8 mouse cellular contexts compared by ENCODE assay signal in the genomic region with DNA sequence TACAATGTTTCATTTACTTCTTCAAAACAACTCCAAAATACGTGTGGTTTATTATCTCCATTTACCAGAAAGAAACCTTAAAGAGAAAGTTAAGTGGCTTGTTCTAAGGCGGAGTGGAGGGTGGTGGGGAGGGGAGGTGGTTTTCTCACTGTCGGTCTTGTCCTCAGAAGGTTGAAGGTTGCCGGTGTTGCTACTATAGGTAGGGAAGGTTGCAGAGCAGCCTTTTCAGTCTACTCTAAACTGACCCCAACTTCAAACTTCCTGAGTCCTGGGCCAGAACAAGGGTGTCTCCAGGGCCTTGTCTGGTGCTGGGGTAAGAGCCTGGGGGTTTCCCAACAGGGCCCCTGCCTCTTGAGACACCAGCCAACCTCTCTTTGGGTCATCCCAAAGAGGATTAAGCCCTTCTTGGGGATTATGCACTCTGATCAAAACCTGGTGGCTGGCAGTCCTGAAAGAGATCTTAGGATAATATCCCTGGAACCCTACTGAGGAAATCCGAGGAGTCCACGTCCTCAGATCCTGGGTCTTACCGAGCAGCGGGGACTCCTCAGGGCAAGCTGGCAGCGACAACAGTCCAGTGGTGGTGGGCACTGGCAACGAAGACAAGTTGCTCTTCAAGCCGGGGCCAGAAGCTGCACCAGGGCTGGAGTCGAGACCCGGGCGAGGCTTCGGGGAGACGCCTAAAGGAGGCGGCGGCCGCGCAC. TPM values are rescaled to one million over a fixed set of nuclear protein-coding genes. Genes with fewer than 3 reads are reported as not detected.
DNase-seq lines count a peak whose midpoint lies in the region; ATAC-seq lines count a peak whose summit lies in the region.

No protein-coding gene starts in this region.

- H3K4me1 ChIP-seq in hindbrain, embryonic 11.5 days (replicated peaks; ENCODE audit: control insufficient read depth, insufficient read depth, low read length), result peaks cover 3% of the 10 kb centered on the region; the same call in 1 of the 2 replicates
- peaks cover 61% of the 10 kb centered on the region for H3K4me1 ChIP-seq in liver, embryonic 15.5 days (replicated peaks)
- peaks cover 28% of the 10 kb centered on the region for H3K4me1 ChIP-seq in stomach, embryonic 14.5 days (ENCODE audit: control insufficient read depth, insufficient read depth, low read length)

- peak overlapping the region; percentile 76 for H3K4me3 ChIP-seq in hindbrain, embryonic 11.5 days (ENCODE audit: low read depth, low read length)
- peak overlapping the region; percentile 90 for H3K4me3 ChIP-seq in liver, embryonic 15.5 days (replicated peaks)
- peak overlapping the region; percentile 87 for H3K4me3 ChIP-seq in stomach, embryonic 14.5 days (ENCODE audit: low read depth, low read length)

- H3K27me3 ChIP-seq in hindbrain, embryonic 11.5 days (ENCODE audit: control insufficient read depth, insufficient read depth, low read length), result no peaks in the 10 kb centered on the region
- H3K27me3 ChIP-seq in liver, embryonic 15.5 days, result no peaks in the 10 kb centered on the region
- no peaks in the 10 kb centered on the region for H3K27me3 ChIP-seq in stomach, embryonic 14.5 days (ENCODE audit: control insufficient read depth, insufficient read depth, low read length)

- no peaks in the 10 kb centered on the region for H3K36me3 ChIP-seq in hindbrain, embryonic 11.5 days (ENCODE audit: control insufficient read depth, insufficient read depth, low read length)
- H3K36me3 ChIP-seq in liver, embryonic 15.5 days (replicated peaks), result no peaks in the 10 kb centered on the region
- no peaks in the 10 kb centered on the region for H3K36me3 ChIP-seq in stomach, embryonic 14.5 days (ENCODE audit: control insufficient read depth, insufficient read depth, low read length)

- H3K9me3 ChIP-seq in hindbrain, embryonic 11.5 days (ENCODE audit: control insufficient read depth, low read length), result no peaks in the 10 kb centered on the region
- no peaks in the 10 kb centered on the region for H3K9me3 ChIP-seq in liver, embryonic 15.5 days (replicated peaks)
- H3K9me3 ChIP-seq in stomach, embryonic 14.5 days (ENCODE audit: control insufficient read depth, low read depth, low read length), result no peaks in the 10 kb centered on the region

- WGBS in hindbrain, embryonic 11.5 days, result 1% methylated on average over 15 of the region's 20 CpGs
- under 1% methylated on average over 20 of the region's 20 CpGs for WGBS in liver, embryonic 15.5 days (ENCODE audit: insufficient replicate concordance)
- under 1% methylated on average over 20 of the region's 20 CpGs for WGBS in stomach, embryonic 14.5 days

- ATAC-seq in CD4-positive, CD25-positive, alpha-beta regulatory T cell, adult 4 months, result no peak
- no peak for ATAC-seq in hindbrain, embryonic 11.5 days (ENCODE audit: low FRiP score)
- ATAC-seq in liver, embryonic 15.5 days (ENCODE audit: insufficient read depth), result no peak; the same call in 1 of the 2 replicates
- ATAC-seq in stomach, embryonic 14.5 days (ENCODE audit: insufficient number of reproducible peaks, insufficient read depth, low FRiP score, low read depth), result no peak

- H3K4me2 ChIP-seq in hindbrain, embryonic 11.5 days (replicated peaks; ENCODE audit: low read depth, low read length), result peak overlapping the region; percentile 94
- peak overlapping the region; percentile 94 for H3K4me2 ChIP-seq in liver, embryonic 15.5 days
- peak overlapping the region; percentile 90 for H3K4me2 ChIP-seq in stomach, embryonic 14.5 days (replicated peaks; ENCODE audit: low read depth, low read length)

- peak; percentile 59 for DNase-seq in CD4-positive, CD25-positive, alpha-beta regulatory T cell, adult 2 months (ENCODE audit: low read depth, low spot score)
- peak; percentile 39 to 44 for DNase-seq in right cerebral cortex, postnatal 10 days (ENCODE audit: low spot score in 2 of 2)
- DNase-seq in right cerebral cortex, postnatal 25 days, result no peak
- no peak for DNase-seq in hindbrain, embryonic 11.5 days (ENCODE audit: low spot score)
- no peak for DNase-seq in right cerebral cortex, adult 2 months (ENCODE audit: low spot score in 2 of 2)

- H3K9ac ChIP-seq in hindbrain, embryonic 11.5 days (ENCODE audit: low read depth, low read length), result peak overlapping the region; percentile 90
- peak overlapping the region; percentile 94 for H3K9ac ChIP-seq in liver, embryonic 15.5 days
- H3K9ac ChIP-seq in stomach, embryonic 14.5 days (replicated peaks; ENCODE audit: low read depth, low read length), result peak overlapping the region; percentile 93

- H3K27ac ChIP-seq in hindbrain, embryonic 11.5 days (ENCODE audit: low read depth, low read length), result peak overlapping the region; percentile 87
- peak overlapping the region; percentile 92 for H3K27ac ChIP-seq in liver, embryonic 15.5 days (replicated peaks)
- peak overlapping the region; percentile 96 for H3K27ac ChIP-seq in stomach, embryonic 14.5 days (ENCODE audit: low read length)

RNA-seq across cellular contexts. Expression of a gene that starts 0.8 kb away (rescaled TPM):
- 10 to 100 TPM; 52.5 to 61.3 TPM for polyA plus RNA-seq in CD4-positive, CD25-positive, alpha-beta regulatory T cell, adult 4 months (2017; shearing (Covaris generic))
- 15.1 and 16.2 TPM in 2 replicates for polyA plus RNA-seq in hindbrain, embryonic 11.5 days (2014; fragmentation: Nextera tagmentation; extraction: Ambion mirVana)
- polyA plus RNA-seq in liver, embryonic 15.5 days (2015; fragmentation: Nextera tagmentation; extraction: Ambion mirVana), result 33.6 and 34.8 TPM in 2 replicates
- 53.4 and 55.6 TPM in 2 replicates for polyA plus RNA-seq in stomach, embryonic 14.5 days (2014; fragmentation: Nextera tagmentation; extraction: Ambion mirVana)

Comparison
In these comparisons a context has a peak if more than half of its experiments do, and no peak if none do; other contexts are left out.
1. DNase-seq: peak in CD4-positive, CD25-positive, alpha-beta regulatory T cell, adult 2 months (single experiment) and right cerebral cortex, postnatal 10 days (2 of 2); none in right cerebral cortex, postnatal 25 days (single experiment), hindbrain, embryonic 11.5 days (single experiment) and right cerebral cortex, adult 2 months (0 of 2).
2. Peak in every context shown above with its lines, with median percentiles within 50 percentile points of each other: H3K27ac ChIP-seq, H3K4me2 ChIP-seq, H3K4me3 ChIP-seq and H3K9ac ChIP-seq.